Mouse (Mus musculus) lung, adult 2 months (tissue): ENCODE measurements around the gene Pgap1. TPM values are rescaled to one million over a fixed set of nuclear protein-coding genes. Genes with fewer than 3 reads are reported as not detected.

Experiments used
- DNase-seq: peaks from one replicate; pipeline ENCODE4 v3.0.0; 2022
- H3K4me1 ChIP-seq: fragments of 200-500 bp; 2 replicates; pipeline ENCODE4 v1.6.1; 2011; ENCODE audit warnings: low read length; ENCODE audit not compliant: control insufficient read depth, insufficient read depth
- H3K4me3 ChIP-seq: fragments of 200-500 bp; replicated peaks from 2 replicates; pipeline ENCODE3; 2011; ENCODE audit warnings: low read depth, mild to moderate bottlenecking, control low read depth, low read length; ENCODE audit errors: extremely low read depth
- CTCF ChIP-seq: fragments of 200-500 bp; IDR thresholded peaks from 2 replicates; pipeline ENCODE4 v1.5.1; 2011; ENCODE audit warnings: mild to moderate bottlenecking, low read length, control low read depth; ENCODE audit not compliant: insufficient read depth
- POLR2A ChIP-seq: fragments of 200-500 bp; IDR thresholded peaks from 2 replicates; pipeline ENCODE4 v1.6.1; 2011; ENCODE audit warnings: low read depth, mild to moderate bottlenecking, control low read depth, low read length, borderline replicate concordance; ENCODE audit errors: extremely low read depth
- WGBS: fragments of 180-500 bp; shearing (Covaris S2); methylation state at CpG from one replicate; pipeline ENCODE4 v1.1.7; 2018; 5-methylcytosine and 5-hydroxymethylcytosine counted together
- polyA plus RNA-seq: library from polyadenylated mRNA; depleted of rRNA; stranded (reverse); fragments of >200 nt; gene quantifications from 2 replicates; pipeline ENCODE4 v1.2.3, GENCODE M21; 2012

Pgap1 gene
- polyA plus RNA-seq, 1 experiment = 1.4 TPM

- no peak for TF ChIP-seq POLR2A
- TF ChIP-seq CTCF = no peak
- 60% methylated on average over 2 of the region's 2 CpGs for WGBS
- Histone ChIP-seq H3K4me3 (no peak overlapping the region), H3K4me1 (no peaks in the 10 kb centered on the region)
- no peak for DNase-seq
Measured at GRCm38 (mm10) chr1:54523717-54524116, 33.8 kb downstream of the Pgap1 start.

- no peaks in the 10 kb centered on the region for H3K4me1 ChIP-seq
Measured at GRCm38 (mm10) chr1:54520062-54520577, 37.4 kb downstream of the Pgap1 start.

GRCm38 (mm10) chr1:54513836-54514235 is 43.6 kb downstream of the Pgap1 start:
- no peak overlapping the region for H3K4me3 ChIP-seq
- no peak for DNase-seq
- WGBS = 88% methylated on average over 1 of the region's 1 CpGs
- no peaks in the 10 kb centered on the region for H3K4me1 ChIP-seq
- TF ChIP-seq POLR2A (no peak), CTCF (no peak)

More at GRCm38 (mm10) chr1:54520062-54520577, 37.4 kb downstream of the Pgap1 start:
- 90% methylated on average over 5 of the region's 5 CpGs for WGBS
- no peak overlapping the region for H3K4me3 ChIP-seq
- no peak for DNase-seq
- no peak for TF ChIP-seq POLR2A
- no peak for TF ChIP-seq CTCF

- H3K4me3 ChIP-seq = no peak overlapping the region
- WGBS = 85% methylated on average over 2 of the region's 2 CpGs
- H3K4me1 ChIP-seq = no peaks in the 10 kb centered on the region
- no peak for TF ChIP-seq POLR2A
- no peak for TF ChIP-seq CTCF
- DNase-seq = no peak
Measured at GRCm38 (mm10) chr1:54498496-54498895, 59.0 kb downstream of the Pgap1 start.

- whole genome bisulfite sequencing = 66% methylated on average over 1 of the region's 1 CpGs
- Histone ChIP-seq H3K4me3 (no peak overlapping the region), H3K4me1 (no peaks in the 10 kb centered on the region)
- TF ChIP-seq POLR2A (no peak), CTCF (no peak)
- DNase-seq = no peak
Measured at GRCm38 (mm10) chr1:54496254-54496653, 61.2 kb downstream of the Pgap1 start.

GRCm38 (mm10) chr1:54493496-54493895 is 64.0 kb downstream of the Pgap1 start:
- no peak for DNase-seq
- WGBS = 92% methylated on average over 3 of the region's 3 CpGs
- TF ChIP-seq POLR2A (no peak), CTCF (no peak)

GRCm38 (mm10) chr1:54492435-54492841 is 65.0 kb downstream of the Pgap1 start:
- Histone ChIP-seq H3K4me1 (no peaks in the 10 kb centered on the region), H3K4me3 (no peak overlapping the region)
- no peak for DNase-seq
- TF ChIP-seq CTCF = no peak
- TF ChIP-seq POLR2A = no peak
- 56% methylated on average over 2 of the region's 2 CpGs for WGBS

More at GRCm38 (mm10) chr1:54493496-54493895, 64.0 kb downstream of the Pgap1 start:
- Histone ChIP-seq H3K4me1 (no peaks in the 10 kb centered on the region), H3K4me3 (no peak overlapping the region)

- WGBS = 94% methylated on average over 3 of the region's 3 CpGs
- H3K4me1 ChIP-seq = no peaks in the 10 kb centered on the region
- TF ChIP-seq POLR2A = no peak
- no peak for TF ChIP-seq CTCF
- H3K4me3 ChIP-seq = no peak overlapping the region
- DNase-seq = no peak
Measured at GRCm38 (mm10) chr1:54484744-54485420, 72.6 kb downstream of the Pgap1 start.

- DNase-seq = no peak
- Histone ChIP-seq H3K4me1 (no peaks in the 10 kb centered on the region), H3K4me3 (no peak overlapping the region)
- WGBS = 92% methylated on average over 12 of the region's 12 CpGs
- TF ChIP-seq POLR2A (no peak), CTCF (no peak)
Measured at GRCm38 (mm10) chr1:54480491-54480890, 77.0 kb downstream of the Pgap1 start.

GRCm38 (mm10) chr1:54468662-54469061 is 88.8 kb downstream of the Pgap1 start:
- no peak for TF ChIP-seq POLR2A
- no peak for TF ChIP-seq CTCF
- DNase-seq = no peak
- no peaks in the 10 kb centered on the region for H3K4me1 ChIP-seq
- H3K4me3 ChIP-seq = no peak overlapping the region
